Mouse (Mus musculus) MEL (cell line): ENCODE results near the gene Maml3. TPM values are rescaled to one million over a fixed set of nuclear protein-coding genes. Genes with fewer than 3 reads are reported as not detected.

Source experiments
- DNase-seq: peaks from one replicate; pipeline ENCODE4 v3.0.0; 2011; ENCODE audit warnings: low read depth, low spot score
- H3K27ac ChIP-seq: 2 replicates; pipeline ENCODE4 v1.5.1; 2012; ENCODE audit warnings: low read depth, mild to moderate bottlenecking, control low read depth, low read length, moderate library complexity; ENCODE audit not compliant: control insufficient read depth
- H3K27me3 ChIP-seq, 2 experiments: fragments of 150-350 bp in 1 of 2; sonication (generic) in 1 of 2; 2 replicates each; pipeline ENCODE4 v1.6.1; 2012; ENCODE audit warnings: low read length in 2 of 2, mild to moderate bottlenecking in 2 of 2, improper control_type of control experiment in 1 of 2, moderate library complexity in 1 of 2; ENCODE audit not compliant: insufficient read depth in 2 of 2, control insufficient read depth in 1 of 2
- H3K36me3 ChIP-seq, 2 experiments: 2 replicates each; pipeline ENCODE4 v1.6.1; 2012 to 2014; ENCODE audit warnings: low read length in 2 of 2, improper control_type of control experiment in 1 of 2, inconsistent platforms in 1 of 2, mild to moderate bottlenecking in 1 of 2; ENCODE audit not compliant: insufficient read depth in 2 of 2, control insufficient read depth in 1 of 2
- H3K4me1 ChIP-seq, 2 experiments: fragments of 150-350 bp in 1 of 2; sonication (generic) in 1 of 2; 2 replicates each; pipeline ENCODE4 v1.6.1; 2012; ENCODE audit warnings: low read length in 2 of 2, improper control_type of control experiment in 1 of 2, mild to moderate bottlenecking in 1 of 2; ENCODE audit not compliant: insufficient read depth in 2 of 2, control insufficient read depth in 1 of 2
- H3K4me3 ChIP-seq, 2 experiments: fragments of 150-350 bp in 1 of 2; sonication (generic) in 1 of 2; 2 replicates each; pipeline ENCODE4 v1.5.1; 2012; ENCODE audit warnings: low read depth in 2 of 2, low read length in 2 of 2, mild to moderate bottlenecking in 2 of 2, moderate library complexity in 2 of 2, control low read depth in 1 of 2, improper control_type of control experiment in 1 of 2; ENCODE audit not compliant: control insufficient read depth in 1 of 2, insufficient read depth in 1 of 2
- H3K79me2 ChIP-seq: 2 replicates; pipeline ENCODE4 v1.6.1; 2012; ENCODE audit warnings: mild to moderate bottlenecking, low read length, moderate library complexity; ENCODE audit not compliant: control insufficient read depth, poor library complexity, insufficient read depth
- H3K9ac ChIP-seq: 2 replicates; pipeline ENCODE4 v1.6.1; 2012; ENCODE audit warnings: low read depth, mild to moderate bottlenecking, control low read depth, low read length, moderate library complexity; ENCODE audit not compliant: control insufficient read depth, poor library complexity, severe bottlenecking
- H3K9me3 ChIP-seq: fragments of 150-350 bp; sonication (generic); replicated peaks from 2 replicates; pipeline ENCODE4 v1.6.1; 2012; ENCODE audit warnings: mild to moderate bottlenecking, low read length, improper control_type of control experiment, moderate library complexity; ENCODE audit not compliant: insufficient read depth
- BHLHE40 ChIP-seq: IDR thresholded peaks from 2 replicates; pipeline ENCODE4 v1.6.1; 2012; ENCODE audit warnings: low read depth, mild to moderate bottlenecking, inconsistent platforms, low read length, improper control_type of control experiment, borderline replicate concordance
- CHD2 ChIP-seq: IDR thresholded peaks from 2 replicates; pipeline ENCODE4 v1.6.1; 2011; ENCODE audit warnings: low read length, improper control_type of control experiment
- CTCF ChIP-seq, 3 experiments: IDR thresholded peaks in 2 of 3; conservative IDR thresholded peaks in 1 of 3; 2 replicates each; pipeline ENCODE4 v1.5.1; 2011 to 2012; ENCODE audit warnings: low read length in 3 of 3, low read depth in 2 of 3, mild to moderate bottlenecking in 2 of 3, improper control_type of control experiment in 1 of 3, inconsistent platforms in 1 of 3, mixed read lengths in 1 of 3, moderate library complexity in 1 of 3; ENCODE audit not compliant: control insufficient read depth in 1 of 3, insufficient read depth in 1 of 3, poor library complexity in 1 of 3, severe bottlenecking in 1 of 3
- EP300 ChIP-seq, 2 experiments: IDR thresholded peaks; 2 replicates each; pipeline ENCODE4 v1.6.1; 2011; ENCODE audit warnings: improper control_type of control experiment in 2 of 2, low read length in 2 of 2, low read depth in 1 of 2, mild to moderate bottlenecking in 1 of 2
- ETS1 ChIP-seq: IDR thresholded peaks from 2 replicates; pipeline ENCODE4 v1.6.1; 2012; ENCODE audit warnings: low read depth, mild to moderate bottlenecking, inconsistent platforms, low read length, improper control_type of control experiment, moderate library complexity
- GABPA ChIP-seq: IDR thresholded peaks from 2 replicates; pipeline ENCODE4 v1.6.1; 2012; ENCODE audit warnings: low read depth, mild to moderate bottlenecking, inconsistent platforms, low read length, improper control_type of control experiment, moderate library complexity
- MAX ChIP-seq: IDR thresholded peaks from 2 replicates; pipeline ENCODE4 v1.6.1; 2011; ENCODE audit warnings: low read length, improper control_type of control experiment
- MEF2A ChIP-seq: IDR thresholded peaks from 2 replicates; pipeline ENCODE4 v1.6.1; 2014; ENCODE audit warnings: low read depth, mild to moderate bottlenecking, inconsistent platforms, low read length, improper control_type of control experiment; ENCODE audit not compliant: poor library complexity, insufficient replicate concordance, severe bottlenecking; ENCODE audit errors: extremely low read depth
- MYB ChIP-seq: IDR thresholded peaks from 2 replicates; pipeline ENCODE4 v1.6.1; 2011; ENCODE audit warnings: mild to moderate bottlenecking, low read depth, low read length, improper control_type of control experiment
- MYC ChIP-seq: IDR thresholded peaks from 2 replicates; pipeline ENCODE4 v1.6.1; 2011; ENCODE audit warnings: low read depth, mild to moderate bottlenecking, low read length, improper control_type of control experiment, moderate library complexity
- POLR2AphosphoS2 ChIP-seq: IDR thresholded peaks from 2 replicates; pipeline ENCODE4 v1.6.1; 2011; ENCODE audit warnings: low read length, improper control_type of control experiment
- RAD21 ChIP-seq: IDR thresholded peaks from 2 replicates; pipeline ENCODE4 v1.6.1; 2011; ENCODE audit warnings: mild to moderate bottlenecking, low read depth, low read length, improper control_type of control experiment
- RCOR1 ChIP-seq: IDR thresholded peaks from 2 replicates; pipeline ENCODE4 v1.6.1; 2012; ENCODE audit warnings: low read depth, mild to moderate bottlenecking, inconsistent platforms, low read length, improper control_type of control experiment
- SMC3 ChIP-seq: IDR thresholded peaks from 2 replicates; pipeline ENCODE4 v1.6.1; 2011; ENCODE audit warnings: low read depth, low read length, improper control_type of control experiment
- TAL1 ChIP-seq: IDR thresholded peaks from 2 replicates; pipeline ENCODE4 v1.6.1; 2012; ENCODE audit warnings: mild to moderate bottlenecking, inconsistent platforms, low read length, moderate library complexity, mixed read lengths
- TCF12 ChIP-seq: IDR thresholded peaks from 2 replicates; pipeline ENCODE4 v1.6.1; 2014; ENCODE audit warnings: low read depth, mild to moderate bottlenecking, inconsistent platforms, low read length, improper control_type of control experiment, moderate library complexity
- USF2 ChIP-seq, 2 experiments: IDR thresholded peaks; 2 replicates each; pipeline ENCODE4 v1.6.1; 2011 to 2012; ENCODE audit warnings: improper control_type of control experiment in 2 of 2, low read length in 2 of 2, borderline replicate concordance in 1 of 2, inconsistent platforms in 1 of 2, low read depth in 1 of 2, mild to moderate bottlenecking in 1 of 2; ENCODE audit not compliant: insufficient read depth in 1 of 2
- ZC3H11A ChIP-seq: IDR thresholded peaks from 2 replicates; pipeline ENCODE4 v1.6.1; 2012; ENCODE audit warnings: low read depth, mild to moderate bottlenecking, inconsistent platforms, low read length, improper control_type of control experiment
- ZKSCAN1 ChIP-seq: IDR thresholded peaks from 2 replicates; pipeline ENCODE4 v1.6.1; 2012; ENCODE audit warnings: low read depth, mild to moderate bottlenecking, inconsistent platforms, low read length, improper control_type of control experiment, moderate library complexity
- polyA plus RNA-seq, 2 experiments: library from polyadenylated mRNA; stranded (reverse) in 1 of 2; unstranded in 1 of 2; fragments of >175 nt in 1 of 2; fragments of >200 nt in 1 of 2; gene quantifications; 2 replicates each; pipeline versions ENCODE4 v1.2.1 to v1.2.4; 2012; ENCODE audit warnings: low replicate concordance in 2 of 2, low read depth in 1 of 2; ENCODE audit not compliant: insufficient read length in 2 of 2, insufficient read depth in 1 of 2, missing spikeins in 1 of 2
- total RNA-seq: library from RNA; depleted of rRNA; stranded (reverse); fragments of 300-350 nt; gene quantifications from 2 replicates; pipeline ENCODE4 v1.2.3, GENCODE M21; 2012

The Maml3 gene
- total and polyA plus RNA-seq, 3 experiments = 2.0 to 4.1 TPM; not detected in 1

- peaks cover 0 to 10% of the 10 kb centered on the region in 2 experiments; a peak in 3 of 4 replicates for H3K4me1 ChIP-seq
- H3K9me3 ChIP-seq = no peaks in the 10 kb centered on the region
- H3K27ac ChIP-seq = no peak overlapping the region
- no peaks in the 10 kb centered on the region for H3K79me2 ChIP-seq
- no peak overlapping the region for H3K4me3 ChIP-seq
- H3K9ac ChIP-seq = no peak overlapping the region
- TF ChIP-seq RAD21 (peak; percentile 53), ZKSCAN1 (no peak), CTCF (IDR thresholded peaks at IDR 0.05 in 2 of 3, conservative IDR thresholded peaks at IDR 0.05 in 1 of 3; ENCODE audit: control insufficient read depth in 1 of 3, insufficient read depth in 1 of 3, low read depth in 2 of 3, low read length in 3 of 3, poor library complexity in 1 of 3, severe bottlenecking in 1 of 3) (peak; percentile 70 to 81 (median 78)), SMC3 (peak; percentile 60), ZC3H11A (peak; percentile 47)
- H3K36me3 ChIP-seq = peaks cover 0 to 5% of the 10 kb centered on the region in 2 experiments; a peak in 2 of 4 replicates
- peak; percentile 70 for DNase-seq
- H3K27me3 ChIP-seq = no peaks in the 10 kb centered on the region
These were observed 399.7 kb downstream of the Maml3 start for GRCm38 (mm10) chr3:51705220-51705619.

GRCm38 (mm10) chr3:51703478-51703877 lies 401.4 kb downstream of the Maml3 start:
- H3K4me1 ChIP-seq = peaks cover 0 to 3% of the 10 kb centered on the region in 2 experiments; a peak in 1 of 4 replicates
- H3K79me2 ChIP-seq = no peaks in the 10 kb centered on the region
- no peak overlapping the region for H3K27ac ChIP-seq
- H3K27me3 ChIP-seq = no peaks in the 10 kb centered on the region
- H3K9me3 ChIP-seq = no peaks in the 10 kb centered on the region
- TF ChIP-seq RCOR1 (0 out of 2 replicates have a peak, but pooled peaks have one; percentile 22), GABPA (no peak), MAX (no peak)
- H3K9ac ChIP-seq = no peak overlapping the region
- no peak overlapping the region for H3K4me3 ChIP-seq
- H3K36me3 ChIP-seq = no peaks in the 10 kb centered on the region
- DNase-seq = peak; percentile 32

DNA sequence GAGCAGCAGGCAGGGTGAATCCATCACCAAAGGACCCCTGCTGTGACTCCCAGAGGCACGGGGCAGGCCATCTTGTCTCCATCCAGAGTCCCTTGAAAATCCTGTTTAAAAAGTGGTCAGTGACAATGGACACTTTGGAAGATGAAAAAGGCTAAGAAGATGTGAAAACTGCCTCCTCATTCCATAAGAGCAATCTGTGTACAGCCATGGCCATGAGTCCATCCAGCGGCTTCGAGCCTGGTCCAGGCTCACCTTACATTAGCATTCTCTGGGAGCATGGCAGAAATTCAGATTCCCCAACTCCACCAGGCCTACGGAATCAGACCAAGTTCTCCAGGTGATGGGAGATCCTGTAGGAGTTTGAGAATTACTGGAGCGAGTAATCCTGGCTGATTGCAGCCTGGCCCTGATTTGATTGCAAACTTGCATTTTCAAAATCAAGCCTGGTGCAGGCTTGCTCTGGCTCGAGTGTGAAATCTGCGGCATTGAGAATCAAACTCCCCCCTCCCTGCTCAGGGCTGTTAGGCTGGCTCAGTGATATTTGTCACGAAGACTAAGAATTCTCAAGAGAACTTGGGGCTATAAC lies 402.1 kb downstream of the Maml3 start:
- no peaks in the 10 kb centered on the region for H3K27me3 ChIP-seq

More for the DNA sequence above, 402.1 kb downstream of the Maml3 start:
- H3K9ac ChIP-seq = no peak overlapping the region
- no peak for DNase-seq
- H3K4me3 ChIP-seq = no peak overlapping the region
- no peaks in the 10 kb centered on the region for H3K36me3 ChIP-seq
- H3K9me3 ChIP-seq = no peaks in the 10 kb centered on the region
- H3K4me1 ChIP-seq = no peaks in the 10 kb centered on the region
- H3K79me2 ChIP-seq = no peaks in the 10 kb centered on the region
- TF ChIP-seq MEF2A = no peak
- no peak for TF ChIP-seq CTCF (IDR thresholded peaks at IDR 0.05 in 2 of 3, conservative IDR thresholded peaks at IDR 0.05 in 1 of 3; ENCODE audit: control insufficient read depth in 1 of 3, insufficient read depth in 1 of 3, low read depth in 2 of 3, low read length in 3 of 3, poor library complexity in 1 of 3, severe bottlenecking in 1 of 3)
- no peak for TF ChIP-seq TAL1
- no peak for TF ChIP-seq MYC
- TF ChIP-seq ZC3H11A = no peak
- TF ChIP-seq CHD2 = no peak
- no peak for TF ChIP-seq BHLHE40
- no peak for TF ChIP-seq RAD21
- TF ChIP-seq EP300 (IDR thresholded peaks at IDR 0.05; ENCODE audit: low read depth in 1 of 2, low read length in 2 of 2) = no peak
- TF ChIP-seq MYB = no peak
- no peak for TF ChIP-seq ETS1
- no peak for TF ChIP-seq POLR2AphosphoS2
- no peak for TF ChIP-seq TCF12
- no peak for TF ChIP-seq USF2 (IDR thresholded peaks at IDR 0.05; ENCODE audit: borderline replicate concordance in 1 of 2, insufficient read depth in 1 of 2, low read depth in 1 of 2, low read length in 2 of 2)
- no peak overlapping the region for H3K27ac ChIP-seq
